Mouse (Mus musculus) natural killer cell, adult 2 months (primary cell): ENCODE data around the gene Eef1akmt4.

Source experiments
- DNase-seq, 2 experiments: peaks; one replicate each; pipeline ENCODE4 v3.0.0; 2022; ENCODE audit warnings: low spot score in 2 of 2

Eef1akmt4 gene

DNA sequence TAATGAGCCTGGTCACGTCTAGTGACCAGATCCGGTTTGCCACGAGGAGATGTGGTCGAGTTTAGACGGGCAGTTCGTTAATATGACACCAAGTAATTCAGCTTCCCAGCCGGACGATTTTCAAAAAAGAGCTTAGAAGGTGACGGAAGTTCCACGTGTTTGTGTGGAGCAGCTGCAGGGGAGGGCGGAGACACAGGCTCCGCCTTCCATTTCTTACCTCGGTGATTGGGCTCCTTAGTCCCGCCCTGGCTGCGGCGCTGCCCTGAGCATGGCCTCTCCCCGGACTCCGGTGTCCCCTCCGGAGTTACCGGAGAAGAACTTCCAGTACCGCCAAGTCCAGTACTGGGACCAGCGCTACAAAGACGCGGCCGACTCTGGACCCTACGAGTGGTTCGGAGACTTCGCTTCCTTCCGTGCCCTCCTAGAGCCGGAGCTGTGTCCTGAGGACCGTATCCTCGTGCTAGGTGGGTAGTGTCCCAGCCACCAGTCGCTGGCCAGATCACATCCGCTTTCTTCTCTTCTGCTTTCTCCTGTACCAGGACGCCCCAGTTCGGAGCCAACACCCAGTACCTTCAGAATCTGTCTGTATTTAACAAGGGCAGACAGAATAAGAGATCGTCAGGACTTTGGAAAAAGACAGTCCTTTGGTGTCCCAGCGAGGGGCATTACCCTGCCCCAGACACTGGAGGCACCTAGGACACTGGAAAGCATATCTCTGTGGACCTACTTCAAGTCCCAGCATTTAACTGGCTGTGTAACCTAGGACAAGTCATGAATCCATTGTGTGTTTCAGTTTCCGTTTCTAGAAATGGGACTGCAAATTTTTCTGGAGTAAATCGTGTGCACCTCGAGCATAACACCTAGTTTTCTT, at the start of gene Eef1akmt4, which contains the start of the genes Gm49333 and Alg3:
TSS of gene Eef1akmt4 (plus strand) at position 237 of the 871 bp plus-strand sequence.
TSS of gene Gm49333 (plus strand) at position 254 of the 871 bp plus-strand sequence.
TSS of gene Alg3 (minus strand) at position 379 of the 871 bp plus-strand sequence.
- peak; percentile 74 to 81 for DNase-seq

DNA sequence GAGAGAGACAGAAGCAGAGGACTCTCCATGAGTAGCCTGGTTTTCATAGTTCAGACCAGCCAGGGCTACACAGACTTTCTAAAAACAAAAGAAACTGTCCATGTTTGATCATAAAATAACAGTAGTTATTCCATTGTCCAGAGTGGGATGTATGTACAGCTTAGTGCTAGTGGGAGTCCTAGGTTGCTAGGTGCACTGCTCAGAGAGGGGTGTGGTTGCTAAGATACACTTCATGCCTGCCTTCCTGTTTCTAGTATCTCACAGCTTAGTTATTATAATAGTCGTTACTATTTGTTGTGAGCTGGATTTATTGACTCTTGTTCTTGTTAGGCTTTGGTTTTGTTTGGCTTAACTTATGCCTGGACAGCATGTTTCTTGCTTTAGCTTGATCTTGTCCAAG, 46.3 kb upstream of the Eef1akmt4 start:
- DNase-seq, result no peak

GRCm38 (mm10) chr16:20589366-20589938, 21.9 kb upstream of the Eef1akmt4 start, which contains the start of gene Vwa5b2:
Vwa5b2 (plus strand) TSS chr16:20589471.
- DNase-seq, result no peak

GRCm38 (mm10) chr16:20589939-20590679, 21.3 kb upstream of the Eef1akmt4 start:
- DNase-seq, result no peak

GRCm38 (mm10) chr16:20590680-20591038, 20.7 kb upstream of the Eef1akmt4 start:
- DNase-seq, result no peak

DNA sequence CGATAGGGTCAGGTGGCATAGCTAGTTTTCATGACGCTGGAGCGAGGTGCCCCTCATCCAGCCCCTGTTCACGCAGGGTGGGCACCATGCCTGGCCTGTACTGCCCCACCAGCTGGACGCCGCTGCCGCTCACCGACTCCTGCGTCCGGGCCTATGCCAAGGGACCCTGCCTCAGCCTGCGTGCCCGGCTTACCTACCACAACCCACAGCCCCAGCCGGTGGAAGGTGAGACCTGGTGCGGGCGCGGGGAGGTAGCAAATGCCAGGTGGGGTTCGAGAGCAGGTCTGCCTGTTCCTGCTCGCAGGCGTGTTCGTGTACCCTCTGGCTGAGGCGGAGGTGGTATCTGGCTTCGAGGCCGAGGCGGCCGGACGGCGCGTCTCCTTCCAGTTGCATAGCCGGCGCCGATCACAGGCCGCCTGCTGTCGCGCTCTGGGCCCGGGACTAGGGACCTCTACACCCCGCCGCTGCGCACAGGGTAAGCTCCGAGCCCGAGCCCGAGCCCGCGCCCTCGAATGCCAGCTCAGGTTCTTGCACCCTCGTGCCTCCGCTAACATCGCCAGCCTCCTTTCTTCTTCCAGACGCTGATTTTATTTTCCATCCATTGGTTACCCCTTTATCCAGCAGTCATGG, 20.2 kb upstream of the Eef1akmt4 start:
- DNase-seq, result no peak

DNA sequence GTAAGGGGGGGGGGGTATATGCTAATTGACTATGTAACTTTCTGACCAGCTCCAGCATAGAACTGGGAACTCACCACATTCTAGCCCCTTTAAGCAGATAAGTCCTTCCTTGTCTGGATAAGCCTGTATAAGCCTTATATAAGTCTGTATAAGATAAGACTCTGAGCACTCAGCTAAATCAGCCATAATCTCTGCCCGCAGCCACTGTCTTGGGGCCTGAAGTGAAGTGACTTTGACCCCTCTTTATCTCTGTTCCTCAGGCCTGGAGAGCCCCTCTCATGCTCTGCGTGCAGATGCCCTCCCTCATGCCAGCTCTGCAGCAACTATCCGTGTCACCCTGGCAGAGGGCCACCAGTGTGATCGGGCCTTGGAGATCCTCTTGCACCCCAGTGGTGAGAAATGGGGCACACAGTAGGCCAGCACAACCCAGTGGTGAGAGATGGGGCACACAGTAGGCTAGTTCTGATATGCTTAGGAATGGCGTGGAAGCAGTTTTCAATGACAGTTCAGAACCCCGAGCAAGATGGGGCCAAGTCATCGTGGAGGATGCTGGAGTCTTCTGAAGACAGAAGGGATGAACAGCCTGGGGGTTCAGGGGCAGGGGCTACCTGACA, 16.2 kb upstream of the Eef1akmt4 start:
- no peak for DNase-seq

DNA sequence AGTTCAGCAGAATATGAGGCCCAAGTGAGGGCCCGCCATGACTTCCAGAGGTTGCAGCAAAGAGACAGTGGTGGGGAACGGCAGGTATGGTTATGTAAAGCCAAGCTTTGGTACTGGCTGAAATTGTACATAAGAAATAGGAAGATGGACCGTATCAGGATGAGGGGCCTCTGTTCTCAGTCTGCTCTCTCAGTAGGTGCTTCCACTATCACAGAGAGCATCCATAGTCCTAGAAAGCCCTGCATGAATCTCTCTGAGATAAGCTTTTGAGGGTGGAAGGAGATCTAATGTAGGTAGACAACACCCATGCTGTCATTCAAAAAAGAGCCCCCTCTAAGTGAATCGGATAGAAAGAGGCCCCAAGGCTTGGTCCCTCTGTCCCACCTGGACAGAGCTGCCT, 15.7 kb upstream of the Eef1akmt4 start:
- DNase-seq, result no peak

DNA sequence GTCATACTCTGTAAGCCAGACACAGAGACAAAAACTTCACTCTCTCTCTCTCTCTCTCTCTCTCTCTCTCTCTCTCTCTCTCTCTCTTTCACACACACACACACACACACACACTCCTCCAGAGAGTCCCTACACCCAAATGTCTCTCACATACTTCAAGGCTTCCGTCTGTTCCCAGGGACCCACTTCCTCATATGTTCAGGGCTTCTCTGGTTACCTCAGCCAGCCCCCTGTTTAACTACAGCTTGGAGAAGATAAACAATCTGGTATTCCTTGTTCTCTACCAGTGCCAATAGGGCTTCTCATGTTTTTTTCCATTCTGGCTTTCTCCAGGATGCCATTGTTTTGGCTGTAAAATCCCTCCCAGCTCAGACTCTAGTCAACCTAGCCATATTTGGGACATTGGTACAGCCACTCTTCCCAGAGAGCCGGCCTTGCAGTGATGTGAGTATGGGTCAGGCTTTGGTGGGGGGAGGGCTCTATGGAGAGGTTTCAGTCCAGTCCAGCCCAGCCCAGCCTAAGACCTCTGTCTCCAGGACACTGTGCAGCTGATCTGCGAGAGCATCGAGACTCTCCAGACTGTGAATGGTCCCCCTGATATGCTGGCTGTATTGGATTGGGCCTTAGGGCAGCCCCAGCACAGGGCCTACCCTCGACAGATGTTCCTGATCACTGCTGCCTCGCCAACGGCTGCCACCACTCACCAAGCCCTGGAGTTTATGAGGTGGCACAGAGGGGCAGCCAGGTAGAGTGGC, 14.5 kb upstream of the Eef1akmt4 start:
- no peak for DNase-seq

GRCm38 (mm10) chr16:20600511-20600910, 10.9 kb upstream of the Eef1akmt4 start:
- DNase-seq, result no peak

GRCm38 (mm10) chr16:20604705-20605104, 6.7 kb upstream of the Eef1akmt4 start:
- no peak for DNase-seq

- peak; percentile 69 to 78 for DNase-seq
Measured at GRCm38 (mm10) chr16:20610501-20611356, 664 bp upstream of the Eef1akmt4 start.

- peak in 1 of 2 experiments; percentile 6 for DNase-seq
Measured at GRCm38 (mm10) chr16:20619541-20620398, 8.4 kb downstream of the Eef1akmt4 start.

DNA sequence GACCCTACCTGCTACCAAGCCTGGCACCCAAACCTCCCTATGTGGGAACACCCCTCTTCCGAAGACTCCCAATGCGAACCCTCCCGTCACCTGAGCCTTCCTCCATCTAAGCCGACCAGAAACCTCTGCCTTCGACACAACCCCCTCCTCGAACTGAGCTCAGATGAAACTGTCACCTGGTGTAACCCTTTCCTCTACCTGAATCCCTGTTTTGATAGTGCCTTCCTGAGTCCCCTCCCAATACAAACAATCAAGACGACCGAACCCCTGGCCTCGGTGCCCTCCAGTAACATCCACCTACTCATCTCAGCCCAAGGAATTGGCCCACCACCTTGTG, 9.0 kb downstream of the Eef1akmt4 start:
- no peak for DNase-seq

GRCm38 (mm10) chr16:20620751-20621190, 9.4 kb downstream of the Eef1akmt4 start:
- DNase-seq, result no peak

DNA sequence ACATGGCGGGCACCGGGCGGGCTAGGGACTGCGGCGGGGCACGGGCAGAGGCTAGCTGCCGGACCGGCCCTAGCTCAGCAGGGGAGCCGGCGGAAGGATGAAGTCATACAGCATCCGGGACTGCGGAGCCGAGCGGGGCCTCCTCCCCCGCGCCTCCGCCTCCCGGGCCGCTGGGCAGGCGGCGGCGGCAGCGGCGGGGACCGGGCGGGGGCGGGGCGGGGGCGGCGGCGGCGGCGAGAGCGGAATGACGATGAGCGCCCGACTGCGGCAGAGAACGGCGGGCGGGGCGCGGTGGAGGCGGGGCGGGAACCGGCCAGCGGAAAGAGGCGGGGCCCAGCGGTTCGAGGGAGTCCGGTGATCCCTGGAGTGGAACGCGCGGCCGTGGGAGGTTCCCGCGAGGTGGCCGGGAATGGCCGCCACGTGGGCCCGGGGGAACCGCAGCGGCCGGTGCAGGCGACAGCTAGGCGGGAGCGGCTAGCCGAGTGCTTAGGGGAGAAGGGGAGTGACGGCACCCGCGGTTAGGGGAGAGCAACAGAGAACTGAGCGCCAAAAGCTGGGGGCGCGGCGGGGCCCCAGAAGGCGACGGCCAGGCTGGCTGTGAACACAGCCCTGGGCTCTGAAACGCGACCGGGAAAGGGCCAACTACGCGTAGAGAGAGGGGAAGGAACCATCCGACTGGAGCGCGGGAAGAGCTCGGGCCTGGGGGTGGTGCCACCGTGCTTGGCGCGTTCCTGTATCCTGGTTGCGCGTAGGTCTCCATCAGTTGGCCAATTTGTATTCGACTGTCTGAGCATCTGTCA, 10.0 kb downstream of the Eef1akmt4 start, which contains the start of gene Camk2n2:
TSS of gene Camk2n2 (minus strand) at position 97 of the 800 bp plus-strand sequence.
- DNase-seq, result peak in 1 of 2 experiments; percentile 8

DNA sequence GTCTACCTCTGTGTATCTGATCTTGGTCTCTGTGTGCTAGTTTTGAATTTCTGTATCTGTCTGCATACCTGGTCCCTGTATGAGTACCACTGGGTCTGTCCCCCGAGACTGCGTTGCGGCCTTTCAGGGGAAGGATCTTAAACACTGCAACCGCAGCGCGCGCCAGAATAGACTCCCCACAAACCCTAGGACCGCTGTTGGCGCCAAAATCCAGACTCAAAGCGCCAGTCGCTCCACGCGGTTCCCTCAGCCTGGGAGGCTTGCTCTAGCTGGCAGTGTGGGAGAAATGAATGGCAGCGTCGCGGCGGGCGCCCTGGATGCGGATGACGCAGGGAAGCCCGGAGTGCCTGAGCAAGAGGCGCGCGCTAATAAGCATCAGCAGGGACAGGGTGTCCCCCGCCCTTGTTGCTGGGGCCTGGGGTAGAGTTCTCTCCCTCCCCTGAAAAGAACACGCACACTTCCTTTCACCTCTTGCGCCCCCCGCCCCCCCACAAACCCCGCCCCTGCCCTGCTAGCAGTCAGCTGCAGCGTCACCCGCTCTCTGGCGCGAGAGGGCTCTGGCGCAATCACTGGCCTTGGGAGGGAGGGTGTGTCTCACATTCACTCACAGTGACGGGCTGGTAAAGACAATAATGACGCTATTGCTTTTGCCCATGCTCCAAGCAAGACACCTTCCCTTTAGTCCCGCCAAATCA, 10.7 kb downstream of the Eef1akmt4 start:
- DNase-seq, result peak in 1 of 2 experiments; percentile 35
